Mouse (Mus musculus) retina, adult 2 months (tissue): Measurements from ENCODE around the gene Arhgap35.
A peak's percentile ranks its signal among the peaks of the same experiment; 100 is the strongest.

Experiments
- DNase-seq: peaks from one replicate; pipeline ENCODE4 v3.0.0-alpha.2; 2012; ENCODE audit warnings: low read depth, low spot score

Arhgap35 gene

DNA sequence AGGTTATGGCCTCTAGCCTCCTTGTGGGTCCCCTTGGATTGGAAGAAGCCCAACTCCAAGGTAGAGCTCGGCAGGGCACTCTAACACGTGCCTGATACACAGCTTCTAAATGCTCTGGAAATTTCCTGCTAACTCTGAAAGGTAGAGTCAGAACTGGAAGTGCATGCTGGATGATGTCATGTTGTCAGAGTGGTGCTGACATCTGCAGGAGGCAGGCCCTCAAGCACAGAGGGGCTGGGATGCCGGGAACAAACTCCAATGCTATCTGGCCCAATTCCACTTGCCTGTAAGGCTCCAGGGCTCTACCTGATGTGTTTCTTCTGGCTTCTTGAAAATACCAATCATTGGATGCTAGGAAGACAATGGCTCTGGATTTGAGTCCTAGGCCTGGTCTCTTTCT lies 89.3 kb downstream of the Arhgap35 start:
- DNase-seq: no peak

DNA sequence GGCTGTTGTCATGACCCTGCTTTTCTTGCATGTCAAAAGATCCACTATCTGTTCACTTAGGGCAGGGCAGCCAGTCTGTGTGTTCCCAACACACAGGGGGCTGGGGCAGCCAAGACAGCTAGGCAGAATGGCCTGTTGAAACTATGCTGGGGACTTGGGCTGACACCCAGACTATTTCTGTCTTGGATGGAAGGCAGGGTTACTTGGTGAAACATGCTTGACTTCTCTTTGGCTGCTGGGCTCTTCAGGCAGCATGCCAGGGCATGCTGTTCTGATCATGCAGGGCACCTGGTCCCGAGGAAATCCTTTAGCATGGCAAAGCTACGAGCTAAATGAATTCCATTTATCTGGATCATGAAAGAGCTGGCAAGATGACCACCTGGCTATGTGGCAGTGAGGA lies 90.5 kb downstream of the Arhgap35 start:
- no peak for DNase-seq

DNA sequence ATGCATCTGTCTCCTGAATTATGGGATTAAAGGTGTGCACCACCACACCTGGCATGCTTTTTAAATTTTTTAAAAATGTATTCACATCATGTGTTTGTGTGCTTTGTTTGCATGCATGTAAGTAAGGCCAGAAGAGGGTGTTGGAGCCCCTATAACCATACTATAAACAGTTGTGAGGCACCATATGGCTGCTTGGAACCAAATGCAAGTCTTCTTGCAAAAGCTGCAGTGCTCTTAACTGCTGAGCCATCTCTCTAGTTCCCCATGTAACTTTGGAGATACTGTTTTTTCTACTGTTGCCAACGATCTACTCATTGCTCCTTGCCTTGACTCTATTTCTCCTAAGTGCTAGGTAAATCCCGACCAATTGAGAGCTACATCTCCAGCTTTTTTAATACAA lies 95.5 kb downstream of the Arhgap35 start:
- DNase-seq: no peak

DNA sequence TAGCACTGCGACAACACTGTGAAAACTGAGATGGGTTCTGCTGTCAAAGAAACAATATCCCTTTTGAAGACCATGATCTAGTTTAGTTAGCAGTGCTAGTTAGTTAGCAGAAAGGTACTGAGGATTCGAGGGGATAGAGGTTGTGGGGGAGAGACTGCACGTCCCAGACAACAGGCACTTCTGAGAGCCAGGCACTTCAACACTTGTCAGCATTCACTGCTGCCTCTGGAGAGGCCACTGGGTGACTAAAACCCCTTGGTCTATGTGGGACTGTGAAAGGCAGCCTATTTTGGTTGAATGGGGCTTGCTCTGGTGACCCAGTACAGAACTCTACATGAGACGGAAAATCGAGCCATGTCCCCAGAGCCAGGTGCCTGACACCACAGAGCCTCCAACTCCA lies 97.6 kb downstream of the Arhgap35 start:
- DNase-seq: no peak

DNA sequence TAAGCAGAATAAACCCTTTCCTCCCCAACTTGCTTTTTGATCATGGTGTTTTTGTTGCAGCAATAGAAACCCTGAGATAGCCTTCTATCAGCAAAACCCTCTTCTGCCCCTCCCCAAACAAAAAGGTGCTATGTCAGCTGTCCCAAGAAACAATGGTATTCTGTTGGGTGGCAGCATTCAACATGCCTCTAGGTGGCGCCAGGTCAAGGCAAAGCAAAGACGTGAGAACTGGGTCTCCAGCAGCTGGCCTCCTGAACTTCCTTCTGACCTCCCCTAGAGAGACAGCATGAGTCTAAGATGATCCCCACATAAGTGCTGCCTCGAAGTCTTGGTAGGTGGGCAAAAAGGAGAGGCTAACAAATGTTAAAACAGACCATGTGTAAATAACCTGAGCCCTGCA lies 107.5 kb downstream of the Arhgap35 start:
- DNase-seq: peak; percentile 22

DNA sequence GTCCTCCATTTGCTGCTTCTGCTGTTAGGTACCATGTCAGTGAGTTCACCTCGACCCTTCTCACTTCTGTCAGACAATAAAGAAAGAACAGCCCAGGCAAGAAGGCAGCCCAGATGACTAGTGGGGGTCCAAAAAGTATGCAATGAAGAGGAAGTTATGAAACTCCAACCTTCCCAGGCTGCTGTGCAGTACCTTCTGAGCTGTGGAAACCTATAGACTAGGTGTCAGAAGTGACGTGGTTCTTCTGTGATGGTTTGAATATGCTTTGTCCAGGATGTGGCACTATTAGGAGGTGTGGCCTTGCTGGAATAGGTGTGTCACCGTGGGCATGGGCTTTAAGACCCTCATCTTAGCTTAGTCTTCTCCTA lies 109.6 kb downstream of the Arhgap35 start:
- no peak for DNase-seq

DNA sequence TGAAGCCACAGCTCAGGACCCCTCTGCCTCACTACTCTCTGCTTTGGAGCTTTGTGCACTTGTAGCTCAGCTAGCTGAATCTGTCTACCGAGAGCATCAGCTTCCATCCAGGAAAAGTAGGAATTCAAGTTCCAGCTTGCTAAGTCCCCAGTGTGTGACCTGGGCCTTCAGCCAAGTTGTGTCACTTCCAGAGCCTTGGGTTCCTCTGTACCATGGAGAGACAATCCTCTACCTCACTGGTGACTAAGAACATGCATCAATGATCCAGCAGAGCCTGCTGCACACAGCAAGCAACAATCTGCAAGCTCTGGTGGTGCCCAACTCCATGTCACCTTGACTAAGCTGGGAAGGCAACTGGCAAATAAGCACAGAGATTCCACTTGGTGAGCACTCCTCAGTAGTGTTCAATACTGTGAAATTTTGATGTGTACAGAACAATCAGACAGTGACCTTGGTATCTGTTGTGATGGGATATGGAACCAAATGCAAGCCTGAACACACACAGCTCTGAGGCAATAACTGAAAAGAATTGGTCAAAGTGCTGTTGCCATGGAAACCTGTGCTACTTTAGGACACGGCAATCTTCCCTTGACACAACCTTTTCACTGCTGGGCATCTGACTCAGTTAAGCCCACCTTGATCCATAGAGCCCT lies 110.1 kb downstream of the Arhgap35 start:
- no peak for DNase-seq

DNA sequence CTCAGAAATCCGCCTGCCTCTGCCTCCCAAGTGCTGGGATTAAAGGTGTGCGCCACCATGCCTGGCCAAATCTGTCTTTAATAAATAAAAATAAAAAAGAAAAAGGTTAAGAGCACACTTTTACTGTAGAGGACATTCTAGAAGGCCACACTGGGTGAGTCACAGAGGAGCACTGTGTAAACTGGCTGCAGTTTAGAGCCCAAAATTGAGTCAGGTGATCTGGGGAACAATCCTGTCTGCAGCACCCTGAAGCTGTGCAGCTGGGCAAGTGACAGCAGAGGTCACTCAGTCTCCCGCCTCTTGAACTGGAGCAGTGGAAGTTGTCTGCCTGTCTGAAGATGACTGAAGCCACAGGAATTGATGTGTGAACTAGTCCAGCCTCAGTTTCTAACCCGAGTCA lies 113.2 kb downstream of the Arhgap35 start:
- no peak for DNase-seq

DNA sequence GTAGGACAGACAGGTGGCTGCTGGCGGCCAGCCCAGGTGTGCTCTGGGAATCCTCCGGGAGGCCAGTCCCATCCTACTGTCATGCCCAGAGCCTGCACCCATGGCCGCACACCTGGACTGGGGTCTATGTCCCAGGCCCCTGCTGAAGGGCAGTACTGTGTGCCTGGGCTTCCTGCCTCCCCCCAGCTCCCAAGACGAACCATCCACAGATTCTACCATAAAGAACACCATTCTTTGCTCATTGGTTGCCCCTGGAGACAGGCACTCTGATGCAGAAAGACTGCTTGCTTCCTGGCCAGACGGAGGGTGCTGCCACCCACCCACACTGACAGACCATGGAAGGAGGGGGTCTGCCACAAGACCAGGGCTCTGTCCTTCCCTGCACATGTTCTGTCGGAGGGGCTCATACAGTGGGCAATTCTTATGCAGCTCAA lies 115.1 kb downstream of the Arhgap35 start:
- no peak for DNase-seq

DNA sequence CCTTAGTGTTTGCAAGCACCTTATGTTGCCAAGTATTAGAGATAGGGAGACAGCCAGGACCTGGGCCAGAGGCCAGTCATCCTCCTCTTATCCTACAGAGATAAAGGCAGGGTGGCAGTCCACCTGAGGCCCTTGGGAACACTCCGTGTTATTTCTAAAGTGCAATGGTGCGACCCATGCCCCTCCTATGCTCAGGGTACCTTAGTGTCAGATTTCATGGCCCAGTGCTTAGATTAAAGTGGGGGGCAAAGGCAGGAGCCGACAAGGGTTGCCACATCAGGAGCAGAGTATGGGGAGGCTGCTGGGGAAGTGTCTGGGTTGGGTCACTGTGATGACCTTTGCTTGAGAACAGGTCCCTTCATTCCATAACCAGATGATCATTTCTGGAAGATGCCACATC lies 118.5 kb downstream of the Arhgap35 start:
- DNase-seq: no peak

DNA sequence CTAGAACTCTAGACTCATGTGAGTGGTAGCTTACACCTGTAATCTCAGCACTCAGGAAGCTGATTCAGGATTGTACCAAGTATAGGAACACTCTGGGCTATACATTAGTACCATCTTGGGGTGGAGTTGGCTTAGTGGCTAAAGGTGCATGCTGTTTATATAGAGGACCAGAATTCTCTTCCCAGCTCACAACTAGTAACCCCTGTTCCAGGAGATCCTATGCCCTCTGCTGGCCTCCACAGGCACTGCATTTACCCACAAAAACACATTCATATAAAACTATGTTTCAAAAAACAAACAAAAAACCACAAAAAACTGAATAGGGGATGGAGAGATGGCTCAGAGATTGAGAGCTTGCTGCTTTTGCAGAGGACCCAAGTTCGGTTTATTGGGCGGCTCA lies 121.4 kb downstream of the Arhgap35 start:
- DNase-seq: no peak

DNA sequence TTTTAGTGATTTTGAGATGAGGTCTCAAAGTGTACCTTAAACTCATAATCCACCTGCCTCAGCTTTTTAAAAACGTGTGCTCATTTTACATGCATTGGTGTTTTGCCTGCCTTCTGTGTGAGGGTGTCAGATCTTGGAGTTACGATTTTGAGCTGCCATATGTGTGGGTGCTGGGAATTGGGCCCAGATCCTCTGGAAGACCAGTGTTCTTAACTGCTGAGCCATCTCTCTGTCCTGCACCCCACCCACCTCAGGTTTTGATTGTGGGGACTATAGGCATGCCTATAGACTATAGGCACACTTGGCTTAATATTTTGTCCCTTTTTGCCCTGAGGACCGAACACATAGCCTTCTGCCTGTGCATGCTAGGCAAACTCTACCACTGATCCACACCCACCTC lies 122.6 kb downstream of the Arhgap35 start:
- no peak for DNase-seq

DNA sequence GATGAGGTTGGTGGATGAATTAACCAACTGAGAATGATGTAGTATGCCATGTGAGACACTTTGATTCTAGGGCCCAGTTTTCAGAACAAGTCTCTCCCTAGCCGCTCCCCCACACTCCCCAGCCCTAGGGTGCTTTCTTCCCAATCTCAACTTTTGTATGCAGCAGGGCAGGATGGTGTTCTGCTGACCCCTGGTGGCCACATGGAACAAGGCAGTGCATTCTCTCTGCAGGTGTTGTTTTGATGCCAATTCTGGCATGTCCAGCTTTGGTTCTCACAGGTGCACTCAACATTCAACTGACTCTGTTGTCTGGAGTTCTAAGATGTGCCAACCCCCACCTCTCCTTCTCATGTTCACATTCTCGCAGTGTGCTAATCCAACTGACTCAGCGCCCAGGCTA lies 123.0 kb downstream of the Arhgap35 start:
- DNase-seq: peak; percentile 37

DNA sequence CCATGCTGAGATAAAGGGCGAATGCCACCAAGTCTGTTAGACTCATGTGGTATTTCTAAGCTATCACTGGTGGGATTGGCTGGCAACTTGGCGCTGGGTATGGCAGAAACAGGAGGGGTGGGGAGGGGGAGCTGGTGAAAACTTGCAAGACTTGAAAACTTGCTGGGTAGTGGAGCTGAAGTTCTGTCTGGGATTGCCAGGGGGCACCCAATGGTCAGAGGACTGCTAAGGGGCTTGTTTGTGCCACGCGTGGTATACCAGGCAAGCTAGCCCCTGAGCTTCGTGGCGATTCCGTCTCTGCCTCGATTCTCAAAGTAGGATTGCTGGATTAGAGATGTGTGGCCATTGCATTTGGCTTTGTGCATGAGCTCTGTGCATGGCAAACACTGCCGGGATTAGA lies 124.8 kb downstream of the Arhgap35 start:
- DNase-seq: no peak

DNA sequence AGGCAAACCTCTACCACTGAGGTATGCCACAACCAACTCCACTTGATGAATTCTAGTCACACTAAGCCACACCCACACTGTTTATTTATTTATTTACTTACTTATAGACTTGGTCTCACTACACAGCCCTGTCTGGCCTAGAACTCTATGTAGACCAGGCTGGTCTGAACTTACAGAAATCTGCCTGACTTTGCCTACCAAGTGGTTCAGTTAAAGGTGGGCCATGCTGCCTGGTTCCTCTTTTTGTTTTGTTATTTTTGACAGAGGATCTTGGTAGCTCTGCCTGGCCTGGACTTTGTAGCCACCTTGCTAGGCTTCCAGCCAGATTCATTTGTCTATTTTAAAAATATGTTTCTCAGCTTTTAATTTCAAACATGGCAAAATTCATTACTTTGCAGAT lies 126.0 kb downstream of the Arhgap35 start:
- DNase-seq: no peak

DNA sequence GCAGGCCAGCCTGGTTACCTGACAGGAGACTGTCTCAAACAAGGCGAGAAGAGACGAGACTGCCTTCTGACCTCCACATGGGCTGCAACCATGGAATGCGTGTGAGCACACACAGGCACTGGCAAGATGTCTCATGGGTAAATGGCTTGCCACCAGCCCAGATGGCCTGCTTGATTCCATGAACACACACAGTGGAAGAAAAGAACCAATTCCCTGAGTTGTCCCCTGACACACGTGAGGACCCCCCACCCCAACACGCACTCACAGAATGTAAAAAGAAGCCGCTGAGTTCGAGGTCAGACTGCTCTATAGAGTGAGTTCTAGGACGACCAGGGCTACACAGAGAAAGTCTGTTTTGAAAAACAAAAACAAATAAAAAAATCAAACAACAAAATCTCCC lies 137.2 kb downstream of the Arhgap35 start, which contains the start of gene Npas1:
Gene Npas1, minus strand, starts transcription at position 101 of the 400 bp plus-strand sequence.
- no peak for DNase-seq

DNA sequence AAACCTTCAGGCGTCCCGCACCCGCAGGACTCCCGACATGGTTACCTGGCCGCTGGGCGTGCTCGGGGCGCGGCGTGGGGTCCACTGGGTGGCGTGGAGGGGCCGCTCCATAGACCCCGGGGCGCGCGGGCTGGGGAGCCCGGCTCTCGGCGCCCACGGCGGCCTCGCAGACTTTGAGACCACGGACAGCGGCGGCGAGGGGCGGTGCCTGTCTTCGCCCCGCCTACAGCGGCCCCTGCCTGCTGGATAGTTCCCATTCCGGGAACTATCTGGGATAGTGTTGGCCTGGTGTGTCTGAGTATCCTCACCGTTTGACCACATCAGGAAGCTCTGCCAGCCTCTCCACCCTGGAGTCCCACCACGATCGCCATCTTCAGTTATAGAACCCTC lies 138.2 kb downstream of the Arhgap35 start:
- DNase-seq: no peak

DNA sequence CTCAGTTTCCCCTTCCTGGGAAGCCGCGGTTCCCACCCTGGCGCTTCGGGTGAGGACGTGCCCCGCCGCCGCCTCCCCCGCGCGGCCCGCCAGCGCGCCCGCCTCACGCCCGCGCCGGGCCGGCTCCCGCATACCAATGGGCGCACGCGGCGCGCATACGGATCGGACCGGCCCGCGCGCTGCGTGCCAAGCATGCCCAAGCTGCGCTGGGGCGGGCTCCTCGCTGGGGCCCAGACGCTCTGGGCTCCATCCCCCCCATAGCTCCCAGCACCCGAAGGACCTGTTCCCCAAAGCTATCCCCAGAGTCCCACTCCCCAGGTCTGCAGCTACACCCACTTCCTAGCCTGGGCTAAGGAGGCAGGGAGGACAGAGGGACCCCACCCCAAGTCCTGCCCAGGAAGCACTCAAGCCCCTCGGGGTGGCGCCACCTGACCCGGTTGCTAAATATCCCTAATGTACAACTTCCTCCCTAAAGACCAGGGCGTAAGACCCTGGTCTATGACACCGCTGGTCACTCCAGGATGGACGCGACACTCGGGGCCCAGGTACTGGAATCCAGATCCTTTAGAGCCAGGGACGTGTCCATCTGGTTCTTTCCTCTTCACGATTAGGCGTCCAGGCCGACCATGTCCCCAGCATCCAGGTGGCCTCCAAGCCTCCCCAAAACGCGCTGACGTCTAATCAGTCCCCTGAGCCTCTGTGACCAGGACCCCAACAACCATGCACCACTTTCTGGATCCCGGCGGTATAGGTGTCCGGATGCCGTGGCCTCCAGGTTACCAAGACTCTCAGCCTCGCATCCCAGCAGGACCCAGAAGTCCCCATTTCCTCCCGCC lies 138.8 kb downstream of the Arhgap35 start:
- DNase-seq: no peak

DNA sequence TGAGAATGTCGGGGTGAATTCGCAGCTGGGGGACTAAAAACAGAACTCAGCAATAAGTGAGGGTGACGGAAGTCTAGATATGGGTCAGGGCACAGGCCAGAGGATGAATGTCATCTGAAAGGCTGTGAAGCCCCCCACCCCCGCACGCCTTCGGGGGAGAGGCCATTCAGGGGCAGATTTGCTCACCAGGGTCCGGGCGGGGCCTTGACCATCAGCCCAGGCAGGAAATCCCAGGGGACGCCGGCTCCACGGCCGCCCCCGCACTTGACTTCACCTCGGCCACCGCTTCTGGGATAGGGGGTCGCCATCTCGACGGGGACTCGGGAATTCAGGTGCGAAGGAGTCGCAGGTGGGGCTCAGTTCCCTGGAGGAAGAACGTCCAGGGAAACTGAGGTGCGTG lies 139.5 kb downstream of the Arhgap35 start:
- no peak for DNase-seq

DNA sequence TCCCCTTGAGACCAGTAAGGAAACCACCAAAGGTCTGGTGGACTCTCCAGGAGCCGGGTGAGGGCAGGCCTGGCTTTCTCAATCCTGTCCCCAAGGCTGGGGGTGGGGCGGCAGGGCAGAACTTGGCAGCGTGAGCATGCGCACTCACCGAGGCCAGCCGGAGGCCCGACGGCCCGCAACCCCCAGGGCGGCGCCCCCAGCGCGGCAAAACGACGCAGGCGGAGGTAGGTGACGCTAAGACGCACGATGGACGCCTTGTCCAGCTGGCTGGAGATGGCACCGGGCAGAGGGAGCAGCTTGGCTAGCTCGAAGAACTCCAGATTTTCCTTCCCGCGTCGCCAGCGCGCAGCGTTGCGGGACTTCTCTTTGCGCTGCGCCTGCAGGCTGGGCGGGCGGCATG lies 140.3 kb downstream of the Arhgap35 start:
- DNase-seq: no peak

DNA sequence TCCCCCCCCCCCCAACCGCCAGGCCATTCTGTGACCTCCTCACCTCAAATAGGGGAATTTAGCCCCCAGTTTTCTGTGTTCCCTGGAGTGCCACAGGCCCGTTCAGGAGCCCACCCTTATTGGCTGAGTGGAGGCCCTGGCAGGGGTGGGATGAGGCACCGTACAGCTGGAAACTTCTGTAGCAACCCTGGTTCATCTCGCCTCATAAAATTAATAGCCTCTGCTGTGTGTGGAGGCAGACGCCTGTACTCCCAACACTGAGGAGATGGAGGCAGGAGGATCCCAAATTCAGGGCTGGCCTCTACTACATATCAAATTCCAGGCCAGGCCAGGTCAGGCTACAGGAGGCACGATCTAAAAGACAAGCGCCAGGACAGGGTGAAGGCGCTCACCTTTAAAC lies 140.9 kb downstream of the Arhgap35 start:
- no peak for DNase-seq

DNA sequence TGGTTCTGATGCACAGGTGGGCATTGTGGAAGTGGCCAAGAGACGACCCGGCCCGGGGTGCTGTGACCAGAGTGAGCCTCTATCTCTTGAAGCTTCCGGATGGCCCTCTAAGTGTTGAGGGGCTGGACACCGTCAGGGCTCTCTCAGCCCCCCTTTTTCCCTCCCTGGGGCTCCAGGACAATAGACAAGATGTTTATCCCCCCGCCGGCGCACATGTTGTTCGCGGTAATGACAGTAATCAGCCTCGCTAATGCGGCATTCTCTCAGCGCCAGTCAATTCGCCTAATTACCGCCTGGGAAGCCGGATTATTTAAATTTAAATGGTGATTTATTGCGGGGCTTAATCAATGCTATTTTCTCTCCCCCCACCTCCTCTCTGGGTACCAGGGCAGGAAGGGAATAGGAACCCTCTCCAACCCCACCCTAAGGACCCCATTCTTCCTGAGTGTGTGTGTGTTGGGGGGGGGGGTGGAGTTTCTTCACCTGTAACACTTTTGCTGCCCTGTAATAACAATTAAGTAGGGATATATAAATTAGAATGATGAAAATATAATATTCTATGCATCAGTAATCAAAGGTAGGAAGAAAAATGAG lies 142.6 kb downstream of the Arhgap35 start:
- no peak for DNase-seq

DNA sequence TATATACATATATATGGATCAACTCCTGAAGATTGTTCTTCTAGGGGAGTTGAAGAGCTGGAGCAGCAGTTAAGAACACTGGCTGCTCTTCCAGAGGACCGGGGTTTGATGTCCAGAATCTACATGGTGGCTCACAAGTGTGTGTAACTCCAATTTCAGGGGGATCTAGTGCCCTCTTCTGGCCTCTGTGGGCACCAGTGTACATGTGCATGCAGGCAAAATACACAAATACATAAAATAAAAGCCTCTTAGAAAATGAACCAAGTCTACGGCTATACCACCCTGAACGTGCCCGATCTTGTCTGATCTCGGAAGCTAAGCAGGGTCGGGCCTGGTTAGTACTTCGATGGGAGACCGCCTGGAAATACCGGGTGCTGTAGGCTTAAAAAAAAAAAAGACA lies 143.2 kb downstream of the Arhgap35 start:
- DNase-seq: no peak
